Mouse (Mus musculus): ENCODE measurements around the gene Lingo4. TPM values are rescaled to one million over a fixed set of nuclear protein-coding genes. Genes with fewer than 3 reads are reported as not detected.

Lingo4 gene
- total RNA-seq, 2 experiments from 2014 or later = not detected

DNA sequence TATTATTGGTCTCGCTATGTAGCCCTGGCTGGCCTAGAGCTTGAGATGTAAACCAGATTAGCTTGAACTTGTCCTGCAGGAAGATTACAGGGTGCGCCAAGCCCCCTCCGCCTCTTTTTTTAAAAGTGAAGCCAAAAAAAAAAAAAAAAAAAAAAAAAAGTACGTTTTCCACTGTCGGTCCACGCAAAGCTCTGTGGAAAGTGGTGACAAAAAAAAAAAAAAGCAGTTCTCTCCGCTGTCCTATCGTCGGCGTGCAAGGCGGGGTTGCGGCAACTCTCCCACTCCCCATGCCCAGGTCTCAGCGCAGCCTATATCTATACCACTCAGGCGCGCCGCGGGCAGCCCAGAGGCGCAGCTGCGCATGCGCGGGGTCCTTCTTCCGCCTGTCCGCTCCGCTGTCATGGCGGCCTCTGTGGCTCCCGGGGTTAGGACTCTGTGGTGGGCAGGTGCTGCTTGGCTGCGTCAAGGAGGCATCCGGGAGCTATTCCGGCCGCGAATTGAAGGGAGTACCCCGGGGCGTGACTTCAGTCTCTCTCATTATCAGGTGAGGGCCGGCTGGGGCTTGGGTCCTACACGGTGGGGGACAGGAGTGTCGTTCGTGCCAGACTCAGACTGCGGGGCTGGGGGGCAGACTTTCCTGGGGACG, 44.8 kb downstream of the Lingo4 start, which contains the start of gene Mrpl9:
TSS of gene Mrpl9 (plus strand) at position 368 of the 646 bp plus-strand sequence.
- peak; percentile 98 for ATAC-seq (replicated peaks; ENCODE audit: low FRiP score, poor library complexity, severe bottlenecking)

DNA sequence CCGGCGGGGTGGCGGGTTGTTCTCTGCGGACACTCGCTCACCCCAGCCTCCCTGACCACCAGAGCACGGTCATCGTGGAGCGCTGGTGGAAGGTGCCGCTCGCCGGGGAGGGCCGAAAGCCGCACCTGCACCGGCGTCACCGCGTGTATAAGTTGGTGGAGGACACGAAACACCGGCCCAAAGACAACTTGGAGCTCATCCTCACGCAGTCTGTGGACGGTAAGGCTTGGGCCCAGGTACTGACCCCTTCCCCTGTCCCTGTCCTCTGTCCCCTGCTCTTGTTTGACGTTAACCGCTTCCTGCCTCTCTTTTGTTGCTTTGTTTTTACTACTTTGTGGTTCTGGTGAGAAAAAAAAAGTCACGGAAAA, 45.3 kb downstream of the Lingo4 start, which contains the start of gene Oaz3:
TSS of gene Oaz3 (minus strand) at position 319 of the 368 bp plus-strand sequence.
- ATAC-seq (replicated peaks; ENCODE audit: low FRiP score, poor library complexity, severe bottlenecking) = peak; percentile 64

DNA sequence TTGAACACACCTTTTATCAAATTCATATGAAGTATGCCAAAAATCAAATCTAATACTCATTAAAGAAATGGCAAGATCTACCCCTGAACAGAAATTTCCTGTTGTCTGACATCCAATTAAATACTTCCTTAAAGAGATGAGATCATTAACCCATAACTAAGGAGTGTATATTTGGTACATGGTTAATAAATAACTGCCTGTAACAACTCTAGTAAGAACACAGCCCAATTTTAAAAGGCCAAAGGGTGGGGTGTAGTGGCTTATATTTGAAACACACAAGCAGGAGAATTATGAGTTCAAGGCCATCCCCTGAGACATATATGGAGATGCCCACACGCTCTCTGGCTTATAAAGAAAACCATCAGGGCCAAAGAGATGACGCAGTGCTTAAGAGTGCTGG, 51.1 kb downstream of the Lingo4 start:
- no peak for ATAC-seq (replicated peaks; ENCODE audit: low FRiP score, poor library complexity, severe bottlenecking)

Other genes starting within 250 kb of the Lingo4 start
- gene Gm10696, start 220.3 kb upstream of the Lingo4 start, total RNA-seq (2015; ENCODE audit: low replicate concordance) = not detected in 2 replicates
- not detected in 2 replicates for gene Gm10696, start 220.3 kb upstream of the Lingo4 start, total RNA-seq (2017; ENCODE audit: low replicate concordance)
- gene Gm5286, start 201.8 kb upstream of the Lingo4 start, total RNA-seq (2015; ENCODE audit: low replicate concordance) = not detected in 2 replicates
- gene Gm5286, start 201.8 kb upstream of the Lingo4 start, total RNA-seq (2017; ENCODE audit: low replicate concordance) = not detected in 2 replicates
- gene Gm4778, start 134.5 kb upstream of the Lingo4 start, total RNA-seq (2015; ENCODE audit: low replicate concordance) = not detected in 2 replicates
- gene Gm4778, start 134.5 kb upstream of the Lingo4 start, total RNA-seq (2017; ENCODE audit: low replicate concordance) = not detected in 2 replicates
- not detected in 2 replicates for gene Them4, start 88.4 kb upstream of the Lingo4 start, total RNA-seq (2015; ENCODE audit: low replicate concordance)
- 0.90 TPM in 1 of 2 replicates, not detected in the other for gene Them4, start 88.4 kb upstream of the Lingo4 start, total RNA-seq (2017; ENCODE audit: low replicate concordance)
- gene Them5, start 56.4 kb upstream of the Lingo4 start, total RNA-seq (2015; ENCODE audit: low replicate concordance) = not detected in 2 replicates
- not detected in 2 replicates for gene Them5, start 56.4 kb upstream of the Lingo4 start, total RNA-seq (2017; ENCODE audit: low replicate concordance)
- gene C2cd4d, start 36.1 kb upstream of the Lingo4 start, total RNA-seq (2015; ENCODE audit: low replicate concordance) = not detected in 2 replicates
- gene C2cd4d, start 36.1 kb upstream of the Lingo4 start, total RNA-seq (2017; ENCODE audit: low replicate concordance) = not detected in 2 replicates
- gene Rorc, start 25.7 kb upstream of the Lingo4 start, total RNA-seq (2015; ENCODE audit: low replicate concordance) = 2.2 TPM in 1 of 2 replicates, not detected in the other
- gene Rorc, start 25.7 kb upstream of the Lingo4 start, total RNA-seq (2017; ENCODE audit: low replicate concordance) = not detected in 2 replicates
- gene Tdrkh, start 14.8 kb downstream of the Lingo4 start, total RNA-seq (2015; ENCODE audit: low replicate concordance) = 10.1 TPM in 1 of 2 replicates, not detected in the other
- gene Tdrkh, start 14.8 kb downstream of the Lingo4 start, total RNA-seq (2017; ENCODE audit: low replicate concordance) = 0.51 TPM in 1 of 2 replicates, not detected in the other
- 15.5 and 19.5 TPM in 2 replicates for gene Mrpl9, start 44.8 kb downstream of the Lingo4 start, total RNA-seq (2015; ENCODE audit: low replicate concordance)
- gene Mrpl9, start 44.8 kb downstream of the Lingo4 start, total RNA-seq (2017; ENCODE audit: low replicate concordance) = 17.7 and 27.5 TPM in 2 replicates
- gene Oaz3, start 45.4 kb downstream of the Lingo4 start, total RNA-seq (2015; ENCODE audit: low replicate concordance) = 0.84 TPM in 1 of 2 replicates, not detected in the other
- not detected in 2 replicates for gene Oaz3, start 45.4 kb downstream of the Lingo4 start, total RNA-seq (2017; ENCODE audit: low replicate concordance)
- gene Celf3, start 79.8 kb downstream of the Lingo4 start, total RNA-seq (2015; ENCODE audit: low replicate concordance) = not detected in 2 replicates
- gene Celf3, start 79.8 kb downstream of the Lingo4 start, total RNA-seq (2017; ENCODE audit: low replicate concordance) = not detected in 2 replicates
- gene Riiad1, start 81.8 kb downstream of the Lingo4 start, total RNA-seq (2015; ENCODE audit: low replicate concordance) = not detected in 2 replicates
- gene Riiad1, start 81.8 kb downstream of the Lingo4 start, total RNA-seq (2017; ENCODE audit: low replicate concordance) = not detected in 2 replicates
- gene Snx27, start 184.2 kb downstream of the Lingo4 start, total RNA-seq (2015; ENCODE audit: low replicate concordance) = 14.8 and 27.2 TPM in 2 replicates
- 10.0 and 11.8 TPM in 2 replicates for gene Snx27, start 184.2 kb downstream of the Lingo4 start, total RNA-seq (2017; ENCODE audit: low replicate concordance)
- gene Gm10972, start 244.6 kb downstream of the Lingo4 start, total RNA-seq (2015; ENCODE audit: low replicate concordance) = not detected in 2 replicates
- not detected in 2 replicates for gene Gm10972, start 244.6 kb downstream of the Lingo4 start, total RNA-seq (2017; ENCODE audit: low replicate concordance)

Data from erythroid progenitor cell, adult 5-6 weeks (primary cell).